Mouse (Mus musculus) heart, embryonic 15.5 days (tissue): ENCODE measurements around the gene Dcpp2. TPM values are rescaled to one million over a fixed set of nuclear protein-coding genes. Genes with fewer than 3 reads are reported as not detected.
"Not testable (repeated sequence)": the region's sequence is repeated elsewhere in the genome, so short reads cannot be mapped to it uniquely, and the experiment has no call there.

Experiments
- ATAC-seq: fragments of 200-750 bp; cut with Nextera tagmentation; replicated peaks from 2 replicates; pipeline ENCODE4 v1.8.0; 2017; ENCODE audit warnings: low read depth, moderate TSS enrichment; ENCODE audit not compliant: insufficient number of reproducible peaks, insufficient read depth, low FRiP score
- H3K27ac ChIP-seq: fragments of 300-500 bp; sonication (generic); 2 replicates; pipeline ENCODE4 v1.5.1; 2015; ENCODE audit warnings: mild to moderate bottlenecking, inconsistent platforms
- H3K27me3 ChIP-seq: fragments of 300-500 bp; sonication (generic); 2 replicates; pipeline ENCODE4 v1.6.1; 2015; ENCODE audit warnings: inconsistent platforms
- H3K36me3 ChIP-seq: fragments of 300-500 bp; sonication (generic); 2 replicates; pipeline ENCODE4 v1.6.1; 2015; ENCODE audit warnings: mild to moderate bottlenecking, inconsistent platforms
- H3K4me1 ChIP-seq: fragments of 300-500 bp; sonication (generic); replicated peaks from 2 replicates; pipeline ENCODE4 v1.6.1; 2015; ENCODE audit warnings: inconsistent platforms
- H3K4me2 ChIP-seq: fragments of 300-500 bp; sonication (generic); 2 replicates; pipeline ENCODE4 v1.6.1; 2015; ENCODE audit warnings: inconsistent platforms, mild to moderate bottlenecking, moderate library complexity
- H3K4me3 ChIP-seq: fragments of 300-500 bp; sonication (generic); 2 replicates; pipeline ENCODE4 v1.5.1; 2015; ENCODE audit warnings: mild to moderate bottlenecking, inconsistent platforms
- H3K9ac ChIP-seq: fragments of 300-500 bp; sonication (generic); 2 replicates; pipeline ENCODE4 v1.6.1; 2015; ENCODE audit warnings: mild to moderate bottlenecking, inconsistent platforms
- H3K9me3 ChIP-seq: fragments of 300-500 bp; sonication (generic); replicated peaks from 2 replicates; pipeline ENCODE4 v1.6.1; 2016; ENCODE audit warnings: inconsistent platforms
- WGBS: fragments of 180-500 bp; shearing (Covaris S2); methylation state at CpG from one replicate; pipeline ENCODE4 v1.1.7; 2015; ENCODE audit warnings: mixed read lengths; 5-methylcytosine and 5-hydroxymethylcytosine counted together
- polyA plus RNA-seq: library from polyadenylated mRNA; unstranded; fragments of >200 nt; fragmentation: Nextera tagmentation; extraction: Ambion mirVana; gene quantifications from 2 replicates; pipeline ENCODE4 v1.2.1, GENCODE M21; 2015

The Dcpp2 gene
- polyA plus RNA-seq, 1 experiment from 2014 or later = not detected

GRCm38 (mm10) chr17:23857193-23857592 is 23.5 kb upstream of the Dcpp2 start:
- H3K36me3 ChIP-seq = no peaks in the 10 kb centered on the region
- no peaks in the 10 kb centered on the region for H3K9me3 ChIP-seq
- no peak overlapping the region for H3K27ac ChIP-seq
- no peak overlapping the region for H3K9ac ChIP-seq
- H3K4me2 ChIP-seq = no peak overlapping the region
- no peak for ATAC-seq
- H3K4me1 ChIP-seq = peaks cover 6% of the 10 kb centered on the region
- 84% methylated on average over 6 of the region's 6 CpGs for WGBS
- peaks cover 6% of the 10 kb centered on the region; the same call in 1 of the 2 replicates for H3K27me3 ChIP-seq
- H3K4me3 ChIP-seq = no peak overlapping the region

GRCm38 (mm10) chr17:23857913-23858312 is 22.8 kb upstream of the Dcpp2 start:
- WGBS = 62% methylated on average over 2 of the region's 2 CpGs
- ATAC-seq = no peak

GRCm38 (mm10) chr17:23862926-23863325 is 17.8 kb upstream of the Dcpp2 start:
- no peak overlapping the region for H3K4me2 ChIP-seq

More at GRCm38 (mm10) chr17:23857913-23858312, 22.8 kb upstream of the Dcpp2 start:
- Histone ChIP-seq H3K27ac (no peak overlapping the region), H3K36me3 (no peaks in the 10 kb centered on the region), H3K4me1 (peaks cover 6% of the 10 kb centered on the region), H3K9me3 (no peaks in the 10 kb centered on the region), H3K27me3 (peaks cover 6% of the 10 kb centered on the region; the same call in 1 of the 2 replicates), H3K4me2 (no peak overlapping the region), H3K4me3 (no peak overlapping the region), H3K9ac (no peak overlapping the region)

GRCm38 (mm10) chr17:23867756-23868155 is 12.9 kb upstream of the Dcpp2 start, which contains the start of gene Prss21:
Gene Prss21 (plus strand): TSS chr17:23868056.
- no peak within 1 kb of the TSS for H3K9ac ChIP-seq
- WGBS = 83% methylated on average over 15 of the region's 15 CpGs
- no peak within 1 kb of the TSS for H3K27ac ChIP-seq
- H3K4me1 ChIP-seq = no peaks in the 10 kb centered on the region
- no peak within 1 kb of the TSS for H3K4me2 ChIP-seq
- no peaks in the 10 kb centered on the region for H3K27me3 ChIP-seq
- no peak for ATAC-seq
- H3K36me3 ChIP-seq = no peaks in the 10 kb centered on the region
- H3K4me3 ChIP-seq = no peak within 1 kb of the TSS
- no peaks in the 10 kb centered on the region for H3K9me3 ChIP-seq

More at GRCm38 (mm10) chr17:23862926-23863325, 17.8 kb upstream of the Dcpp2 start:
- Histone ChIP-seq H3K27me3 (peaks cover 6% of the 10 kb centered on the region; the same call in 1 of the 2 replicates), H3K36me3 (no peaks in the 10 kb centered on the region), H3K9me3 (no peaks in the 10 kb centered on the region), H3K4me3 (no peak overlapping the region), H3K9ac (no peak overlapping the region), H3K4me1 (no peaks in the 10 kb centered on the region), H3K27ac (no peak overlapping the region)
- WGBS = 73% methylated on average over 4 of the region's 4 CpGs
- no peak for ATAC-seq

GRCm38 (mm10) chr17:23868513-23868912 is 12.2 kb upstream of the Dcpp2 start:
- WGBS = 82% methylated on average over 11 of the region's 11 CpGs

GRCm38 (mm10) chr17:23873884-23874856 is 6.5 kb upstream of the Dcpp2 start:
- 0 out of 2 replicates have a peak, but pooled peaks cover 5% of the 10 kb centered on the region for H3K4me1 ChIP-seq
- H3K9me3 ChIP-seq = no peaks in the 10 kb centered on the region
- no peak overlapping the region for H3K4me3 ChIP-seq
- no peak overlapping the region for H3K4me2 ChIP-seq
- no peaks in the 10 kb centered on the region for H3K27me3 ChIP-seq
- WGBS = 34% methylated on average over 8 of the region's 8 CpGs
- H3K36me3 ChIP-seq = no peaks in the 10 kb centered on the region
- H3K9ac ChIP-seq = no peak overlapping the region
- ATAC-seq = no peak
- no peak overlapping the region for H3K27ac ChIP-seq

More at GRCm38 (mm10) chr17:23868513-23868912, 12.2 kb upstream of the Dcpp2 start:
- Histone ChIP-seq H3K27ac (no peak overlapping the region), H3K4me2 (no peak overlapping the region), H3K27me3 (no peaks in the 10 kb centered on the region), H3K9ac (no peak overlapping the region), H3K9me3 (no peaks in the 10 kb centered on the region), H3K4me1 (no peaks in the 10 kb centered on the region), H3K36me3 (no peaks in the 10 kb centered on the region), H3K4me3 (no peak overlapping the region)
- no peak for ATAC-seq

- Histone ChIP-seq H3K36me3 (no peaks in the 10 kb centered on the region), H3K4me2 (no peak overlapping the region), H3K27me3 (no peaks in the 10 kb centered on the region), H3K4me3 (no peak overlapping the region), H3K9ac (no peak overlapping the region), H3K9me3 (no peaks in the 10 kb centered on the region), H3K4me1 (0 out of 2 replicates have a peak, but pooled peaks cover 5% of the 10 kb centered on the region), H3K27ac (no peak overlapping the region)
- 0 out of 2 replicates have a peak, but pooled peaks have one; percentile 44 for ATAC-seq
- 54% methylated on average over 3 of the region's 3 CpGs for whole genome bisulfite sequencing
These were observed 3.9 kb upstream of the Dcpp2 start for GRCm38 (mm10) chr17:23876741-23877140.

GRCm38 (mm10) chr17:23877166-23877565 is 3.5 kb upstream of the Dcpp2 start:
- Histone ChIP-seq H3K4me1 (0 out of 2 replicates have a peak, but pooled peaks cover 5% of the 10 kb centered on the region), H3K4me3 (no peak overlapping the region), H3K27me3 (no peaks in the 10 kb centered on the region), H3K9me3 (no peaks in the 10 kb centered on the region), H3K9ac (no peak overlapping the region), H3K4me2 (no peak overlapping the region), H3K36me3 (no peaks in the 10 kb centered on the region), H3K27ac (no peak overlapping the region)
- ATAC-seq = 0 out of 2 replicates have a peak, but pooled peaks have one; percentile 37
- 82% methylated on average over 2 of the region's 2 CpGs for WGBS

GRCm38 (mm10) chr17:23917158-23917557 is 36.5 kb downstream of the Dcpp2 start, which contains the start of gene Dcpp3:
Gene Dcpp3 (plus strand): TSS chr17:23917458.
- H3K4me3 ChIP-seq, H3K27ac ChIP-seq, H3K4me1 ChIP-seq, ATAC-seq, H3K9me3 ChIP-seq, H3K27me3 ChIP-seq, H3K4me2 ChIP-seq, H3K9ac ChIP-seq, H3K36me3 ChIP-seq: not testable (repeated sequence)
- WGBS = 46% methylated on average over 4 of the region's 4 CpGs

- Histone ChIP-seq H3K36me3 (no peaks in the 10 kb centered on the region), H3K27ac (peak overlapping the region; percentile 98), H3K9me3 (no peaks in the 10 kb centered on the region), H3K9ac (peak overlapping the region; percentile 74), H3K27me3 (no peaks in the 10 kb centered on the region), H3K4me2 (peak overlapping the region; percentile 94), H3K4me3 (peak overlapping the region; percentile 70), H3K4me1 (peaks cover 12% of the 10 kb centered on the region)
- WGBS = 1% methylated on average over 28 of the region's 29 CpGs
- peak; percentile 97 for ATAC-seq
These were observed 43.9 kb downstream of the Dcpp2 start for GRCm38 (mm10) chr17:23924531-23925007.

GRCm38 (mm10) chr17:23925090-23925493 is 44.4 kb downstream of the Dcpp2 start:
- H3K27me3 ChIP-seq = no peaks in the 10 kb centered on the region
- ATAC-seq = peak; percentile 78
- H3K27ac ChIP-seq = peak overlapping the region; percentile 98
- WGBS = 0% methylated on average over 14 of the region's 14 CpGs
- no peaks in the 10 kb centered on the region for H3K36me3 ChIP-seq
- peak overlapping the region; percentile 70 for H3K4me3 ChIP-seq
- no peaks in the 10 kb centered on the region for H3K9me3 ChIP-seq
- H3K4me1 ChIP-seq = peaks cover 12% of the 10 kb centered on the region
- peak overlapping the region; percentile 74 for H3K9ac ChIP-seq
- peak overlapping the region; percentile 94 for H3K4me2 ChIP-seq
